Mouse (Mus musculus): ENCODE measurements around the gene Cfdp1. TPM values are rescaled to one million over a fixed set of nuclear protein-coding genes. Genes with fewer than 3 reads are reported as not detected.

The Cfdp1 gene
- polyA plus RNA-seq, 1 experiment = 78.9 TPM

GRCm38 (mm10) chr8:111828595-111828994, 25.5 kb downstream of the Cfdp1 start:
- Histone ChIP-seq H3K4me1 (ENCODE audit: control insufficient read depth, insufficient read depth, low read length) (peaks cover 2% of the 10 kb centered on the region; the same call in 1 of the 2 replicates), H3K27ac (ENCODE audit: insufficient read depth, low read length) (no peak overlapping the region), H3K4me3 (ENCODE audit: insufficient read depth, low read length) (no peak overlapping the region)
- no peak for TF ChIP-seq POLR2A (IDR thresholded peaks at IDR 0.05; ENCODE audit: extremely low read depth, insufficient read depth, low read length)
- no peak for TF ChIP-seq CTCF (IDR thresholded peaks at IDR 0.05; ENCODE audit: extremely low read depth, insufficient read depth, low read length)

DNA sequence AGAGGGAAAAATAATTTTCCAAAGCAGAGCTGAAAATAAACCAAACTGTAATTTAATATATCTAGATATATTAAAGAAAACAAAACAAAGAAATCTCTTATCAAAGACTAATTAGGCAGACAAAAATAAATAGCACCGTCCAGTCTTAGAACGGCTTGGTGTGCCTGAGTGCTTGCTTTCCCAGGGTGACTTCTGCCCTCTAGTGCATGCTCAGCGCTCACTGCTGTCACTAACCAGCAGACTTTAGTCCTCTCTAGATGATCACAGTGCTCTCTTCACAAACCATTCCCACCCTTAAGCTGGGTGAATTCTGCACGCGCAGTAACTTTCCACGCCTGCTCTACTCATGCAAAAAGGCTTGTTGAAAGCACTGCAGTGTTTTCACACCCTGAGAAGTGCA, 28.9 kb downstream of the Cfdp1 start:
- Histone ChIP-seq H3K4me1 (ENCODE audit: control insufficient read depth, insufficient read depth, low read length) (peaks cover 2% of the 10 kb centered on the region; the same call in 1 of the 2 replicates), H3K4me3 (ENCODE audit: insufficient read depth, low read length) (no peak overlapping the region), H3K27ac (ENCODE audit: insufficient read depth, low read length) (no peak overlapping the region)
- TF ChIP-seq POLR2A (IDR thresholded peaks at IDR 0.05; ENCODE audit: extremely low read depth, insufficient read depth, low read length) (no peak), CTCF (IDR thresholded peaks at IDR 0.05; ENCODE audit: extremely low read depth, insufficient read depth, low read length) (peak; percentile 55)

DNA sequence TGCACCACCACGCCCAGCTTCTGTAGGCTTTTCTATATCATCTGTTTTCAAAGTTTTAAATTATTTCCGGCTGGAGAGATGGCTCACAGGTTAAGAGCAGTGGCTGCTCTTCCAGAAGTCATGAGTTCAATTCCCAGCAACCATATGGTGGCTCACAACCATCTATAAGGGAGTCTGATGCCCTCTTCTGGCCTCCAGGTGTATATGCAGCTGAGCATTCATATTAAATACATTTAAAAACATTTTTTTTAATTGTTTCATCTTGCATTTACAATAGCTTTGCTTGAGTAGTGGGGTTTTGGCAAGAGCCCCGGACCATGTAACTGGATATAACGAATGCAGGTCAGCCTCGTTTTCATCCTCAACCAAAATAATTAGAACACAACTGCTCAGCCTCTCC, 29.8 kb downstream of the Cfdp1 start:
- peaks cover 2% of the 10 kb centered on the region; the same call in 1 of the 2 replicates for H3K4me1 ChIP-seq (ENCODE audit: control insufficient read depth, insufficient read depth, low read length)
- no peak overlapping the region for H3K4me3 ChIP-seq (ENCODE audit: insufficient read depth, low read length)
- no peak for TF ChIP-seq CTCF (IDR thresholded peaks at IDR 0.05; ENCODE audit: extremely low read depth, insufficient read depth, low read length)
- no peak for TF ChIP-seq POLR2A (IDR thresholded peaks at IDR 0.05; ENCODE audit: extremely low read depth, insufficient read depth, low read length)
- no peak overlapping the region for H3K27ac ChIP-seq (ENCODE audit: insufficient read depth, low read length)

GRCm38 (mm10) chr8:111821199-111821598, 32.9 kb downstream of the Cfdp1 start:
- no peak overlapping the region for H3K4me3 ChIP-seq (ENCODE audit: insufficient read depth, low read length)
- no peaks in the 10 kb centered on the region for H3K4me1 ChIP-seq (ENCODE audit: control insufficient read depth, insufficient read depth, low read length)
- no peak overlapping the region for H3K27ac ChIP-seq (ENCODE audit: insufficient read depth, low read length)
- TF ChIP-seq POLR2A (IDR thresholded peaks at IDR 0.05; ENCODE audit: extremely low read depth, insufficient read depth, low read length) = no peak
- TF ChIP-seq CTCF (IDR thresholded peaks at IDR 0.05; ENCODE audit: extremely low read depth, insufficient read depth, low read length) = no peak

DNA sequence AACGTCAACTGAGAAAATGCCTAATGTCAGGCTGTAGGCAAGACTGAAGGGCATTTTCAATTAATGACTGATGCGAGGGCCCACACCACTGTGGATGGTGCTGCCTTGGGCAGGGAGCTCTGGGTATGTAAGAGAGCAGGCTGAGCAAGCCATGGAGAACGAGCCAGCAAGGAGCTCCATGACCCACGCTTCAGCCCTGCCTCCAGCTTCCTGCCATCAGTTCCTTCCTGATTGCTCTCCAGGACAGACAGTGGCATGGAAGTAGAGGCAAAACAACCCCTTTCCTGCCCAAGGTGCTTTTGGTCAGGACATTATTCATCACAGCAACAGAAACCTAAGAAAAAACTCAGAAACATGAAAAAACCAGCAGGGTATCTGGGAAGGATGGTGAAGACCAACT, 33.4 kb downstream of the Cfdp1 start:
- H3K4me1 ChIP-seq (ENCODE audit: control insufficient read depth, insufficient read depth, low read length) = no peaks in the 10 kb centered on the region
- TF ChIP-seq POLR2A (IDR thresholded peaks at IDR 0.05; ENCODE audit: extremely low read depth, insufficient read depth, low read length) = no peak
- TF ChIP-seq CTCF (IDR thresholded peaks at IDR 0.05; ENCODE audit: extremely low read depth, insufficient read depth, low read length) = no peak

GRCm38 (mm10) chr8:111820018-111820417, 34.1 kb downstream of the Cfdp1 start:
- no peak for TF ChIP-seq CTCF (IDR thresholded peaks at IDR 0.05; ENCODE audit: extremely low read depth, insufficient read depth, low read length)
- TF ChIP-seq POLR2A (IDR thresholded peaks at IDR 0.05; ENCODE audit: extremely low read depth, insufficient read depth, low read length) = no peak
- Histone ChIP-seq H3K4me3 (ENCODE audit: insufficient read depth, low read length) (no peak overlapping the region), H3K4me1 (ENCODE audit: control insufficient read depth, insufficient read depth, low read length) (no peaks in the 10 kb centered on the region), H3K27ac (ENCODE audit: insufficient read depth, low read length) (no peak overlapping the region)

More for the DNA sequence above, 33.4 kb downstream of the Cfdp1 start:
- H3K4me3 ChIP-seq (ENCODE audit: insufficient read depth, low read length) = no peak overlapping the region
- H3K27ac ChIP-seq (ENCODE audit: insufficient read depth, low read length) = no peak overlapping the region

GRCm38 (mm10) chr8:111818556-111818955, 35.5 kb downstream of the Cfdp1 start:
- no peak overlapping the region for H3K4me3 ChIP-seq (ENCODE audit: insufficient read depth, low read length)
- no peaks in the 10 kb centered on the region for H3K4me1 ChIP-seq (ENCODE audit: control insufficient read depth, insufficient read depth, low read length)
- no peak overlapping the region for H3K27ac ChIP-seq (ENCODE audit: insufficient read depth, low read length)
- TF ChIP-seq CTCF (IDR thresholded peaks at IDR 0.05; ENCODE audit: extremely low read depth, insufficient read depth, low read length) (no peak), POLR2A (IDR thresholded peaks at IDR 0.05; ENCODE audit: extremely low read depth, insufficient read depth, low read length) (no peak)

GRCm38 (mm10) chr8:111815078-111815477, 39.0 kb downstream of the Cfdp1 start:
- Histone ChIP-seq H3K27ac (ENCODE audit: insufficient read depth, low read length) (no peak overlapping the region), H3K4me1 (ENCODE audit: control insufficient read depth, insufficient read depth, low read length) (peaks cover 3% of the 10 kb centered on the region; the same call in 1 of the 2 replicates), H3K4me3 (ENCODE audit: insufficient read depth, low read length) (no peak overlapping the region)
- no peak for TF ChIP-seq CTCF (IDR thresholded peaks at IDR 0.05; ENCODE audit: extremely low read depth, insufficient read depth, low read length)
- TF ChIP-seq POLR2A (IDR thresholded peaks at IDR 0.05; ENCODE audit: extremely low read depth, insufficient read depth, low read length) = no peak

- no peak overlapping the region for H3K27ac ChIP-seq (ENCODE audit: insufficient read depth, low read length)
- H3K4me1 ChIP-seq (ENCODE audit: control insufficient read depth, insufficient read depth, low read length) = peaks cover 3% of the 10 kb centered on the region; the same call in 1 of the 2 replicates
- TF ChIP-seq CTCF (IDR thresholded peaks at IDR 0.05; ENCODE audit: extremely low read depth, insufficient read depth, low read length) = no peak
- no peak for TF ChIP-seq POLR2A (IDR thresholded peaks at IDR 0.05; ENCODE audit: extremely low read depth, insufficient read depth, low read length)
- H3K4me3 ChIP-seq (ENCODE audit: insufficient read depth, low read length) = no peak overlapping the region
These were observed 40.3 kb downstream of the Cfdp1 start for GRCm38 (mm10) chr8:111813818-111814217.

GRCm38 (mm10) chr8:111812835-111813234, 41.3 kb downstream of the Cfdp1 start:
- Histone ChIP-seq H3K27ac (ENCODE audit: insufficient read depth, low read length) (no peak overlapping the region), H3K4me1 (ENCODE audit: control insufficient read depth, insufficient read depth, low read length) (peaks cover 3% of the 10 kb centered on the region; the same call in 1 of the 2 replicates), H3K4me3 (ENCODE audit: insufficient read depth, low read length) (no peak overlapping the region)
- TF ChIP-seq POLR2A (IDR thresholded peaks at IDR 0.05; ENCODE audit: extremely low read depth, insufficient read depth, low read length) = no peak
- TF ChIP-seq CTCF (IDR thresholded peaks at IDR 0.05; ENCODE audit: extremely low read depth, insufficient read depth, low read length) = no peak

Measured in cortical plate, adult 2 months (tissue).